Mouse (Mus musculus): ENCODE results near the gene Dhrs3. TPM values are rescaled to one million over a fixed set of nuclear protein-coding genes. Genes with fewer than 3 reads are reported as not detected.

Gene Dhrs3
- total RNA-seq, 1 experiment from 2014 or later: 38.4 TPM

DNA sequence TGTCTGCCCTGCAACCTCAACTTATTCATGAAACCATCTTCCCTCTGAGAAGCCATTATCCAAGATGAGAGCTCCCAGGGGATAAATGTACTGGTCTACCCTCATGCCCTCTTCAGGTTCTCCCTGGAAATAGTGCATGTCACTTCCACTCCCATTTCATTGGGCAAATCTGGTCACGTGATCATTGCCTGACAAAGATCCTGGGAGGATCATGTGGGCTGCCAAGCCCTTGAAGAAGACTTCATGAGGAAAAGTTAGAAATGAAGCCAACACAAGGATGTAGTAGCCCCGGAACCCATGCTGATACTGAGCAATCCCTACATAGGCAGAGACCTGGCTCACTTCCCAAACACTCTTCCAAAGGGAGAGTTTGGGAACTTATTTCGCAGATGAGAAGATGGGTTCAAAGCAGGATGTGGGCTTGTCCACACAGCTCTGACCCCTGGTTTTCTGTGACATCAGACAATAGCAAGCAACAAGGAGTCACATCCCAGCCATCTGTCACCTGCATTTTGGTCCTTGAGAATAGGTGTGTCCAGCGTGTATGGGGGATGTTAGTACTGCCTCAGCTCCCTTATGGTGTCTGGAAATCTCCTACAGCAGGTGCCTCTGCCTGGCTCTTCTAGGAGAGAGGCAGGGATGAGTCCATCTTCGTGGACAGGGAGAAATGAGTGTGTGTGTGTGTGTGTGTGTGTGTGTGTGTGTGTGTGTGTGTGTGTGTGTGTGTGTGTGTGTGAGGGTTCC is 36.2 kb downstream of the Dhrs3 start:
- ATAC-seq (ENCODE audit: extremely low read depth, insufficient number of reproducible peaks, low FRiP score, poor library complexity, severe bottlenecking): 0 out of 2 replicates have a peak, but pooled peaks have one; percentile 9

DNA sequence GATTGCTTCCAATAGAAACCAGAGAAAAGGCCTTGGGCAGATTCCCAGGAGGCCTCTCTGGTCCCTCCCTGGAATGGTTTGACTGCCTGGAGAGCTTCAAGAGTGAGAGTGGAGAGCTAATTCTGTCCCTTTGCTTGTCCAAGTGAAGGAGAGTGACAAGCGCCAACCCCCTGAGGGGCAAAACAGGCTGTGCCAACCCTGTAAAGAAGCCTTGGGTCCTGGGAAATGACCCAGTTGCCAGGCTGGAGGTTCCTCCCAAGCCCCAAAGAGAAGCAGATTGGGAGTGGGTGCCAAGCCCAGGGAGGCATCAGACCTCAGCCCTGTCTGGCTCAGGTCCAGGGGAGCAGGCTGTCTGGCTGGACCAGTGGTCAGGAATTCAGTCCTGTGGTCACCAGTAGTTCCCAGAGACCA is 37.2 kb downstream of the Dhrs3 start:
- ATAC-seq (ENCODE audit: extremely low read depth, insufficient number of reproducible peaks, low FRiP score, poor library complexity, severe bottlenecking): no peak

DNA sequence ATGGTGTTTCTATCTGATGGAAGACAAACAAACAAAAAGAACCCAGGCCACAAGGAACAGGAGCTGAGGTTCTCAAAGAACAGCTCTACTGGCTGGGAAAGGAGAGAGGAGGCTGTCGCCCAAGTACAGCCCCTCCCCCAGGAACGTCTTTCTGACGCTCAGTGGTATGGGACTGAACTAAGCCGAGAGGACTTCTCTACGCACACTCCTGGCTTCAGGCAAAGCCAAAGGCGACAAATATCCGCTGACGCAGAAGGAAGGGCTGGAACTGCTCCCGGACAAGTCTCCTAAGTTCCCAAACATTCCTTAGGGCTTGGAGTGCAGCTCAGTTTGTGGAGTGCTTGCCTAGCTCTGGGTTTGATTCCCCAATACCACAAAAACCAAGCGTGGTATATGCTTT is 37.7 kb downstream of the Dhrs3 start:
- ATAC-seq (ENCODE audit: extremely low read depth, insufficient number of reproducible peaks, low FRiP score, poor library complexity, severe bottlenecking): no peak

DNA sequence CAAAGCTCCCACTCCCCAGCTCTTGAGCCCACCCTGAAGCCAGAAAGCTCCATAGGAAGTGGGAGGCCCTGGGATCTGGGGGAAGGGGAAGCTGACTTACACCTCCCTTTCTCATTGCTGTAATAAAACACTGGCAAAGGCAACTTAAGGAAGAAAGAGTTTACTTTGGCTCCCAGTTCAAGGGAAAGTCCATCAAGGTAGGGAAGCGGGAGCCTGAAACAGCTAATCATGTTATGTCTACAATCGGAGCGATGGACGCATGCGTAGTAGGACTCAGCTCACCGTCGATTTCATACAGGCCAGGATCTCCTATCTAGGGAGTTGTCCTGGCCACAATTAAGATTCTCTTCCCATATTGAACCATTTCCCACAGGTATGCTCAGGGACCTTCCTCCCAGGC is 38.5 kb downstream of the Dhrs3 start:
- ATAC-seq (ENCODE audit: extremely low read depth, insufficient number of reproducible peaks, low FRiP score, poor library complexity, severe bottlenecking): no peak

DNA sequence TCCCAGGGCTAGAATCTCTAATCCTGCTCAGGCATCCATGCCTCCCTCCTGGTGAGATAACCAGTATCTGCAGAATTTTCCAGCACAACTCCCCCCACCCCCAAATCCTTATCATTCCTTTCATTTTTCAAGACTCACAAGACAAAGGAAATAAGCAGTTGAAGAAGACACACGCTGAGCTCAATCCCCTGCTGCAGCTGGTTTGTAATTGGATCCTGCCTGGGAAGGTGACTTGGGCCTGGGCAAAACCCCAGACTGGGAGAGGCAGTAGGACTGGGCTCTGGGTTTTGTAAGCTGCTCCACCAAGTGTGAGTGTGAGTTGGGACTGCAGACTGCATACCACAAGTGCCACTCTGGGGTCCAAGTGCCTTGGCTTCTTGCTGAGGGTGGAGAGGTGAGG is 41.9 kb downstream of the Dhrs3 start:
- ATAC-seq (ENCODE audit: extremely low read depth, insufficient number of reproducible peaks, low FRiP score, poor library complexity, severe bottlenecking): no peak

DNA sequence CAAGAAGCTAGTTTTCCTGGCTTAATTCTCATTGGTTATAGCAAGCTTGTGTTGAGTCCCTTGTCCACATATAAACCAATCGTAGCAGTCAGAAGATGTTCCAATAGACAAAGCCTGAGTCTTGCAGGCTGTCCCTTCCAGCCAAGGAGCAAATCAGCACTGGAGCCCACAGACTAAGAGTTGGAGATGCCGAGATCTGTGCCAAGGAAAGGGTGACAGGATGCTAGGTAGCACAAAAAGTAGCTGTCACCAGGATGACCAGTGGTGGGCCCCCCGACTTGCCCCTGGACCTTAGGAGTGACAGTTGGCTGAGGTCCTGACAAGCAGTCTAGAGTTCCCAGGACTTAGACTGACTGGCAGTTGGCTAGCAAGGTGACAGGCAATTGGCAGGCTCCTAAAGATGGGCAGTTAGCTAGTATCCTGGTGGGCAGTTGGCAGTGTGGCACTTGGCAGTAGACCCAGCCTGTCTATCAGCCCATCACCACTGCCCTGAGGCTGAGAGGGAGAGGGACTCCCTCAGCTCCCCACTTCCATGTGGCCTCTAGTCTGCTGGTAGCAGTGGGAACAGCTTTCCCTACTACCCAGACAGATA is 44.0 kb downstream of the Dhrs3 start:
- no peak for ATAC-seq (ENCODE audit: extremely low read depth, insufficient number of reproducible peaks, low FRiP score, poor library complexity, severe bottlenecking)

DNA sequence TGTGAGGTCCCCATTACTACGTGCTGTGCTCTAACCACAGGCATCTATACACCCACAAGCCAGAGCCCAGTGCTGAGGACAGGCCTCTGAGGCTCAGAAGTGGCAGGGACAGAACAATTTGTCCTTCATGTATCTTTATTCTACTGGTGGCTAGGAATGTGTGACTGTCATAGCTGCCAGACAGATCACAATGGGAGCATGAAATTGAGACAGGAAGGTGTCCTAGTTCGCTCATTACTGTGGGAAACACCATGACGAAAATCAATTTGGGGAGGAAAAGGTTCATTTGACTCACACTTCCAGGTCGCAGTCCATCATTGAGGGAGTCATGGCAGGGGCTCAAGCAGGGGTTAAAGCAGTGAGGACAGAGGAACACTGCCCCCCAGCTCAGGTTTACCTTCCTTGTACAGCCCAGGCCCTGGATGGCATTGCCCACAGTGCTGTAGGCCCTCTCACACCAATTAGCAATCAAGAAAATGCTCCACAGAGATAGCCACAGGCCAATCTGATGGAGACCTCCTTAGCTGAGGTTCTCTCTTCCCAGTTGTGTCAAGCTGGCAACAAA is 47.3 kb downstream of the Dhrs3 start:
- no peak for ATAC-seq (ENCODE audit: extremely low read depth, insufficient number of reproducible peaks, low FRiP score, poor library complexity, severe bottlenecking)

DNA sequence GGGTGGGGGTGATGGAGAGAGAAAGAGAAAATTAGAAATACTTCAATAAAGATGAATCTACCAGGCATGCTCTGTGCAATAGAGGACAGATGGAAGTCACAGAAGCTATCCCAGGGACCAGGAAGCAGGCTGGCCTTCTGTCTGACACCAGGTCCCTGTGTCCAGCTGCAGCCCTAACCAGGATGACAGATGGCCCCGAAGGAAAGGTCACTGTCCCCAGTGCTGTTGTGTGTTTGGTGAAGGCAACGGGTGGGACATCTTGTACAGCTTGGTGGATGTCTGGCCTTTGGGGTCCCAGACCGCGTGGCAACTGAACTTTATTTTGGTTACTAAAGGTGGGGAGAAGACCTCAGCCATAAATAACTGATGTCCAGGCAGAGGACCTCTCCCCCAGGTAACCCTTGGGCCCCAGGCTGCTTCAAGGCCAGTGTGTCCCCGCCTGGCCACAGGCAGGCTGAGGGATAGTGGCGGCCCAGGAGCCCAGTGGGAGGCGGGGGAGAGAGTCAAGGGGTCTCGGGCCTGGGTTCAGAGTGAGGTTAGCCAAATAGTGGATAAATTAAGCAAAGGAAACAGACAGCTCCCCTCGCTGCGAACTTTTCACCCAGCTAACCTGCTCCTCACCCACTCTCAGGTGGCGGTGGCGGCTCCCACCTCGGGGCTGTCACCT is 48.3 kb downstream of the Dhrs3 start:
- ATAC-seq (ENCODE audit: extremely low read depth, insufficient number of reproducible peaks, low FRiP score, poor library complexity, severe bottlenecking): no peak

DNA sequence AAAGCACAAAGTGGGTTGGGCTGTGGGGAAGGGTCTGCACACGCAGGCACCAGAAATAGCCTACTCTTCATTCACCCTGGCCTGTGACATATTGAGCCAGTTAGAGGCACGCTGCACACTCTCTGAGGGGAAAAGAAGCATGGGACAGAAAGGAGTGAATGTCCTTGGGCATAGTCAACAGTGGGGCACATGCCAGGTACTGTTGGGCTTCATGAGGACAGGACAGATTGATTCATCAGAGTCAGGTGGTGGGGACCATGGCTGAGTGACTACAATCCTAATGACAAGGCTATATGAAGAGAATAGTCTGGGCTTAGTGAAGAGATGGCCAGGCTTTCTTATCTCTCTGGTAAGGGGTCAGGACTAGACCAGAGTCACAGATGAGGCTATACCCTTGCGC is 49.8 kb downstream of the Dhrs3 start:
- no peak for ATAC-seq (ENCODE audit: extremely low read depth, insufficient number of reproducible peaks, low FRiP score, poor library complexity, severe bottlenecking)

DNA sequence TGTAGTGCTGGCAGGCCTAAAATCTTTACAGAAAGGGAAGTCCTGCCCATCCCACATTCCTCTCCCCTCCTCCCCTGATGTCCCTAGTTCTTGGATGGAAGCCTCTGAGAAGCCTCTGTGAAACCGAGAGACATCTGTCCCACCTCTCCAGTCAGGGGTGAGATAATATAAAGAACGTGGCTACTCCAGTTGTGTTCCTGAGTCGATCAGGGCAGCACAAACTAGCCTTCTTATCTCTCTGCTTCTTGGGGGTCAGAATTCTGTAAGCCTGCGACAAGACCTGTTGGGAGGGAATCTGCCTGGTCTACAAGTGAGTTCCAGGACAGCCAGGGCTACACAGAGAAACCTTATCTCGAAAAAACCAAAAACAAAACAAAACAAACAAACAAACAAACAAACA is 50.6 kb downstream of the Dhrs3 start:
- no peak for ATAC-seq (ENCODE audit: extremely low read depth, insufficient number of reproducible peaks, low FRiP score, poor library complexity, severe bottlenecking)

DNA sequence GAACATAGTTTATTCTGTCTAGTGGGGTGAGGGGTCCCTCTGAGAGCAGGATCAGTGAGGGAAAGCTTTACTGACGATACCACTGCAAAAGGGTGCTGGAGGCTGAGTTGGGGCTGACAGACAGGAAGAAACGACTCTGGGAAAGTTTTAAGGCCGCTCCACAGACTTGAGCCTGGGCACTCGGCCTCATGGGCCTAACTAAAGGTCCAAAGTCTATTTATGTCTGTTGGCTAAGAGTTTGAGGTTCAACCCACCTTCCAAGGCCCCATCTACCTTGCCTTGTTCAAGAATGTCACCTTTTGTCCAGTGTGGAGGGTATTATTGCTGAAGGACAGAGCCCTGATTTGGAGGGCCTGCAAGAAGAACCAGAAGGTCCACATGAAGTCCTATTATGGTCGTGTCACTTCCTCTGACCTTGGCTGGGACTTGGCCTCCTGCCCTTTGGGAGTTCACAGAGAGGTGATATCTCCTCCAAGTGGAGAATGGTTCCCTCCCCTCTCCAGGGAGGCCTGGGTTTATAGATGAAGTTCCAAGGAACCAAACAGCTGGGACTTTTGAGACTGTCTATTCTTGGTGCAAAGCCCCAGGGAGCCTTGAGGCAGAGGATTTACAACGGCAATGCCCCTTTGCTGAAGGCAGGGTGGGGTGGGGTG is 55.2 kb downstream of the Dhrs3 start:
- no peak for ATAC-seq (ENCODE audit: extremely low read depth, insufficient number of reproducible peaks, low FRiP score, poor library complexity, severe bottlenecking)

DNA sequence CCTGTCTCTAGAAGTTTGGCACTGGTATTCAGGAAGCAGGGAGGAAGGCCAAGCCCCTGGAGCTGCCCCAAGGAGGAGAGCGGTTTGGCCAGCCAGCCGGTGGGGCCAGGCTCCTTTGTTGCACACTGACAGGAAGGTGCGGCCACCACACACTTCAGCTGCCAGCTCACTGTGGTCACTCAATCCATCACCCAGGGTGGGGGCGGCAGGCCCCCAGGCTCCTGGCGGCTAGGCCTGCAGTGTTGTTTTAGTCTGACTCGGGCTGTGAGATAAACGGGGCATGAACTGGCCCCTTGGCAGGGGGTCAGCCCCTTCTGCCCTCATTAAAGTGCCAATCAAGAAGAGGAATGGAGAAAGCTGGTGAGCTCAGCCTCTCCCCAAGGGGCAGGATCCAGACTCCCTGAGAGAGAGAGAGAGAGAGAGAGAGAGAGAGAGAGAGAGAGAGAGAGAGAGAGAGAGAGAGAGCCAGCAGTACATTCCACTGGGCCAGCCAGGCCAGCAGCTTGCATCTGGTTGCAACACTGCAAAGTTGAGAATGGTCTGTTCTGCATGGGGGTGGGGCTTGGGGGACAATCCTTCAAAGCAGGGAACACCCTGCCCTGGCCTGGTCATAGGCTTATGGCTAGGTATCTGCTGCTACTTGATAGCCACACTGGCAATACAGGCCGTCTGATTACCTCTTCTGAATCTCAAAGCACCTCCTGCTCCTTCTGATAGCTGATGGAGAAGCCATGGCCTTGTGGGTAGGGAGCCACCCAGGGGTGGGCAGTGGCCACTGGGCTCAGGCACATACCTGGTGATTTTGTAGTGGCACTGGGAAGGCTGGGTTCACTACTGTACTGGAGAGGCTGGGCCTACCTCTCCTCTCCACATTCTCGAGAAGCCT is 57.1 kb downstream of the Dhrs3 start:
- ATAC-seq (ENCODE audit: extremely low read depth, insufficient number of reproducible peaks, low FRiP score, poor library complexity, severe bottlenecking): peak; percentile 18; the same call in 1 of the 2 replicates

DNA sequence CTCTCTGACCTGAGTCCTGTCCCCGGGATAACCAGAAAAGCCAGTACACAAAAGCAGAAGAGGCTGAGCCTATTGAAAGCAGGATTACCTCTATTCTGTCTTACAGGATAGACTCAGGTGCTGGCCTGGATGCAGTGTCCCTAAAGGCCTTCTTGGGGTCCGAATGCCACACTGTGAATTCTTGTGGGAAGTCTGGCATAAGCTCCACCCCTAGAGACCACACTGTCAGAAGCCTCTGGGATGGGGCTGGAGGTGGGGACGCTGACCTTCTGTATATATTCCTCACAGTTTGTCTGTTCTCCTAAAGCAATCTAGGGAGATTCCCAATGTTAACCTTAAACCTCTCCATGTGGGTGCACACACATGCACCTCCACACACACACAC is 57.7 kb downstream of the Dhrs3 start:
- no peak for ATAC-seq (ENCODE audit: extremely low read depth, insufficient number of reproducible peaks, low FRiP score, poor library complexity, severe bottlenecking)

DNA sequence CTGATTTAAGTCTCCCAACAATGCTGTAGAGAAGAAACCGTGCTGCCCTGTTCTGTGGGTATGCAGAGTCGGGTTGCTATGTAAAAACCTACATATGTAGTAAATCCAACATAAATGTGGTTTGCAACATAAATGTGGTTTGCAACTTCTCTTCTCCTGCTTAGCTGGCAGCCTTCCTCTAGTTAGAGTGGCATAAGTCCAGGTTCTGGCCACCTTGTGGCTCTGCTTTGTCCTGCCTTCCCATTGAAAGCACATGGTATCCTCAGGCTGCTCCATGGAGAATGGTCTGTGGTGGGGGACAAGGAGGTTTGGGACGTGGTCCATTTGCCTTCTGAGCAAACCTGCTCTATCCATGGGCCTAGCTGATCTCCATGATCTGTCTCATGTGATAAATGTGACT is 58.3 kb downstream of the Dhrs3 start:
- ATAC-seq (ENCODE audit: extremely low read depth, insufficient number of reproducible peaks, low FRiP score, poor library complexity, severe bottlenecking): no peak

DNA sequence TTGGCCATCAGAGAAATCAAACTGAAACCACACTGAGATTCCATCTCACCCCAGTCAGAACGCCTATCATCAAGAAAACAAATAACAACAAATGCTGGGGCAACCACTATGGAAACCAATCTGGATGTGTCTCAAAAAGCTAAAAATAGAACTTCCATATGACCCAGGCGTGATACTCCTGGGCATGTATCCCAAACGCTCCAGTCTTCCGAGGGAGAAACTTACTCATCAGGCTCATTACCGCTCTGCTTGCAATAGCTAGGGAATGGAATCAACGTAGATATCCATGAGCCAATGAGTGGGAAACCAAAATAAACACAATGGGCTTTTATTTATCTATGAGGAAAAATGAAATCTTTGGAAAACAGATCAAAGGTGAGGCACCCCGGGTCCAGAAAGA is 59.2 kb downstream of the Dhrs3 start:
- ATAC-seq (ENCODE audit: extremely low read depth, insufficient number of reproducible peaks, low FRiP score, poor library complexity, severe bottlenecking): no peak

DNA sequence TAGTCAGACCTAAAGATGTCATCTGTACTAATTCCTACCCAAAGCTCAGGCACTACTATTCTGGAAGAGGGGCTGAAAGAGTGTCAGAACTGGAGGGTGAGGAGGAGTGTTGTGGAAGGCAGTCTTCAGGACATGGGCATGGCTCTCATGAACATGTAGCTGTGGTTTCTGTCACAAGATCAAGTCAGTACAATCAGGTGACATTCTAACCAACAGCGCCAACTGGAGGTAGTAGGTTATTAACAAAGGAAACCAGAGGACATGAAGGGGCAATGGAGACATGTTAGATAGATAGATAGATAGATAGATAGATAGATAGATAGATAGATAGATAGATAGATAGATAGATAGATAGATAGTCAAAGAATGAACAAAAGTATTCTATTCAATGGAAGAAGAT is 60.8 kb downstream of the Dhrs3 start:
- ATAC-seq (ENCODE audit: extremely low read depth, insufficient number of reproducible peaks, low FRiP score, poor library complexity, severe bottlenecking): no peak

DNA sequence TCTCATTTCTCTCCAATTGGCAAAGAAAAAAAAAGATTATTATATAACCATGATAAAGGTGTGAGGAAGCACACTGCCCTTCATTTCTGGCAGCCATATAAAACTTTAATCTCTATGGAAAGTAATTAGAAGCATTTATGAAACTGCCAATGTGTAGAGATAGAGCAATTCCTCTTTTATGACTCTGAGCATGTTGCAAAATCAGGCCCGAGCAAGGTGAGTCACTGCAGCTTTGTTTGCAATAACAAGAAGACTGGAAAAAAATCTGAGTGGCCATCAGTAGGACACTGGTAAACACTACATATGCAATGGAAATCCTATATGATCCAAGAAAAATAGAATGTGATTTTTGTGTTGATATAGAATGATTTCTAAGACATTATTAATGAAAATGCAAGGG is 63.2 kb downstream of the Dhrs3 start:
- ATAC-seq (ENCODE audit: extremely low read depth, insufficient number of reproducible peaks, low FRiP score, poor library complexity, severe bottlenecking): peak; percentile 88

DNA sequence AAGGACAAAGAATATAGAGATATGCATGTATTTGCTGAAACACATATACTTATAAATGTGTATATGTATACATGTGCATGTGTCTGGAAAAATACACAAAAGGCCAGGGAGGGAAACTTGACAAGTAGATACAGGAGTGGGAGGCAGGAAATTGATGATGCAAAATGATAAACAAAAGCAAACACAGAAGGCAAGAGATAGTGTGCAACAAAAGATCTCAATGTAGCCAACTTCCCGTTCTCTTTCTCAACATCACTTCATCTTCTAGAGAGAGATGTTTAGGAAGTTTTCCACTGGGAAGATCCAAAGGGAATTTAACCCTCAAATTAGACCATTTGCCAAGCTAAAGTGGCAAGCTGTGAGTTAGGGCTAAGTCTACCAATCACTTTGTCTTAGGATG is 63.7 kb downstream of the Dhrs3 start:
- no peak for ATAC-seq (ENCODE audit: extremely low read depth, insufficient number of reproducible peaks, low FRiP score, poor library complexity, severe bottlenecking)

DNA sequence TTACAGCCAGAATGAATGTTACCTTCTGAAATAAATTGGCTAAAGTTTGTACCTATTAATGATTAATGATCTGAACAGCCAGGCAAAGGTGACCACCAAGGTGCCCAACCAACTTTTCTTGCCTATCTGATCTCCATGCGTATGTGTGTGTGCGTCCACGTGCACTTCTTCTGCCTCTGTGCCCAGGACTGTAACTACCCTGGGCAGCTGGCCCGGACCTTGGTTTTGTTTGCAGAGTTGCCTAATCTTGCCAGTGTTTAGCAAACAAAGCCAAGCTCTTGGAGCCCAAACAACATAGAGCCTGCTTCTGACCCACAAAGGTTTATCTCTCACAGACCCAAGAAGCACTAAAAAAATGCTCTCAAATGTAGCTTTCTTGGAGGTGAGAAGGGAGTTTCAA is 64.6 kb downstream of the Dhrs3 start:
- no peak for ATAC-seq (ENCODE audit: extremely low read depth, insufficient number of reproducible peaks, low FRiP score, poor library complexity, severe bottlenecking)
